Mouse (Mus musculus) Muller cell, postnatal 12 days (primary cell): ENCODE measurements at regions not wholly inside any gene's neighbourhood (a gene's known extent, or its start where the extent isn't known, plus 50 kb on each side); places are given as distances from the start of the nearest gene placed in this dataset.

ENCODE experiments used
- DNase-seq: peaks from one replicate; pipeline ENCODE4 v3.0.0-alpha.2; 2015; ENCODE audit errors: inconsistent ontology term

- no peak for DNase-seq
Observed at GRCm38 (mm10) chr7:79201246-79201645, 52.4 kb upstream of the Mfge8 start.

- DNase-seq: no peak
Observed at GRCm38 (mm10) chr7:79202336-79202735, 53.5 kb upstream of the Mfge8 start.

- no peak for DNase-seq
Observed at GRCm38 (mm10) chr7:79203481-79203880, 54.6 kb upstream of the Mfge8 start.

- no peak for DNase-seq
Observed at GRCm38 (mm10) chr7:79207140-79207539, 58.3 kb upstream of the Mfge8 start.

GRCm38 (mm10) chr7:79210376-79211215, 61.7 kb upstream of the Mfge8 start:
- DNase-seq: no peak

GRCm38 (mm10) chr7:79211287-79211976, 61.6 kb upstream of the Abhd2 start:
- DNase-seq: peak; percentile 58

- no peak for DNase-seq
Observed at GRCm38 (mm10) chr7:79212231-79212630, 60.8 kb upstream of the Abhd2 start.

- DNase-seq: no peak
Observed at GRCm38 (mm10) chr7:79215001-79215400, 58.0 kb upstream of the Abhd2 start.

GRCm38 (mm10) chr7:79217232-79217631, 55.8 kb upstream of the Abhd2 start:
- no peak for DNase-seq

- no peak for DNase-seq
Observed at GRCm38 (mm10) chr7:79222626-79223335, 50.2 kb upstream of the Abhd2 start.
